Mouse (Mus musculus) bone marrow macrophage, adult 2 months (primary cell): ENCODE data around the gene Exoc3.

Source experiments
- CTCF ChIP-seq: IDR thresholded peaks from 2 replicates; pipeline ENCODE4 v1.5.1; 2012; ENCODE audit warnings: low read depth, mild to moderate bottlenecking, low read length, moderate library complexity
- POLR2A ChIP-seq: IDR thresholded peaks from 2 replicates; pipeline ENCODE4 v1.6.1; 2012; ENCODE audit warnings: mild to moderate bottlenecking, low read depth, low read length, borderline replicate concordance

GRCm38 (mm10) chr13:74208986-74209345 is 434 bp upstream of the Exoc3 start:
- TF ChIP-seq POLR2A (no peak), CTCF (no peak)
